Mouse (Mus musculus): ENCODE measurements around the gene Mrpl33. TPM values are rescaled to one million over a fixed set of nuclear protein-coding genes. Genes with fewer than 3 reads are reported as not detected.
A peak's percentile ranks its signal among the peaks of the same experiment; 100 is the strongest.

Gene Mrpl33
- polyA plus RNA-seq, 1 experiment, result 7.9 TPM

DNA sequence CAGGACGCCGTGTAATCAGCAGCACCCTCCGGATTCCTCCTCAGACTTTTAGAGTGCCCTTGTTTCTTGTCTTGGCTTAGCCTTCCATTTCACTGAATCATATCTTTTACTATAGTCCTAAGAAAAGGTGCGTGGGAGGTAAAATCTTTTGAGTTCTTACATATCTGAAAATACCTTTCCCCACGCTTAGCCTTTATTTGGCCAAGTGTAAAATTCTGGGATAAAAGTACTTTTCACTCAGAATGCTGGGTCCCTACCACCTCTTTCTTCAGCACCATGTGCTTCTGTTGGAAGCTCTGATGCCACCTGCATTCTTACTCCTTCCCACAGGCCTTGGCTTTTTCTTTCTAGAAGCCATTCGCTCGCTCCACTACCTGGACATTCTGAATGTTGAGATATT is 5.6 kb upstream of the Mrpl33 start:
- Histone ChIP-seq H3K4me1 (ENCODE audit: control insufficient read depth, insufficient read depth, insufficient read length, low read length) (no peaks in the 10 kb centered on the region), H3K27ac (ENCODE audit: insufficient read depth, low read depth, low read length) (no peak overlapping the region), H3K36me3 (ENCODE audit: control insufficient read depth, insufficient read depth, low read length) (no peaks in the 10 kb centered on the region), H3K4me3 (ENCODE audit: low read depth, low read length) (no peak overlapping the region), H3K27me3 (ENCODE audit: control insufficient read depth, insufficient read depth, low read length) (no peaks in the 10 kb centered on the region)
- TF ChIP-seq CTCF (IDR thresholded peaks at IDR 0.05; ENCODE audit: extremely low read depth, insufficient read length, insufficient replicate concordance, low read depth, low read length), result no peak
- TF ChIP-seq POLR2A (IDR thresholded peaks at IDR 0.05; ENCODE audit: low read depth, low read length), result no peak
- WGBS, result 91% methylated on average over 7 of the region's 7 CpGs

DNA sequence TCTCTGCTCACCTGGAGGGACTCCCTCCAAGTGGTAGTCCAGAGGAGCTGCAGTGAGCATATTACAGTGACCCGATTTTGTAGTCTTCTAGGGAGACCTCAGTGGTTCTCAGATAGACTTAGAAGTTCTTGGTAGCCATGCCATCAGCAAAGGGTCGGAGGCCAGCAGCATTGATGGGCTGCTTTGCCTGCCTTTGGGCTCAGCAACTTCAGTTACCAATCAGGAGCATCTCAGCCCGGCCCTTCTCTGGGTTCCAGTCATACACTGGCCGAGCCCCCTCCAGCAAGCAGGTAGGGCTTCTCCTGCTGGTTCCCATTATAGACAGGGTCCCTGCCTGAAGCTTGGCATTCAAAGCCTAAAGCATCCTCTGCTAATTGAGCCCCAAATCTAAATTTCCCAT is 867 bp upstream of the Mrpl33 start:
- 68% methylated on average over 4 of the region's 4 CpGs for WGBS
- Histone ChIP-seq H3K4me1 (ENCODE audit: control insufficient read depth, insufficient read depth, insufficient read length, low read length) (peaks cover 4% of the 10 kb centered on the region; the same call in 1 of the 2 replicates), H3K27ac (ENCODE audit: insufficient read depth, low read depth, low read length) (no peak overlapping the region), H3K27me3 (ENCODE audit: control insufficient read depth, insufficient read depth, low read length) (no peaks in the 10 kb centered on the region), H3K36me3 (ENCODE audit: control insufficient read depth, insufficient read depth, low read length) (no peaks in the 10 kb centered on the region), H3K4me3 (ENCODE audit: low read depth, low read length) (no peak overlapping the region)
- TF ChIP-seq CTCF (IDR thresholded peaks at IDR 0.05; ENCODE audit: extremely low read depth, insufficient read length, insufficient replicate concordance, low read depth, low read length), result no peak
- TF ChIP-seq POLR2A (IDR thresholded peaks at IDR 0.05; ENCODE audit: low read depth, low read length), result no peak

DNA sequence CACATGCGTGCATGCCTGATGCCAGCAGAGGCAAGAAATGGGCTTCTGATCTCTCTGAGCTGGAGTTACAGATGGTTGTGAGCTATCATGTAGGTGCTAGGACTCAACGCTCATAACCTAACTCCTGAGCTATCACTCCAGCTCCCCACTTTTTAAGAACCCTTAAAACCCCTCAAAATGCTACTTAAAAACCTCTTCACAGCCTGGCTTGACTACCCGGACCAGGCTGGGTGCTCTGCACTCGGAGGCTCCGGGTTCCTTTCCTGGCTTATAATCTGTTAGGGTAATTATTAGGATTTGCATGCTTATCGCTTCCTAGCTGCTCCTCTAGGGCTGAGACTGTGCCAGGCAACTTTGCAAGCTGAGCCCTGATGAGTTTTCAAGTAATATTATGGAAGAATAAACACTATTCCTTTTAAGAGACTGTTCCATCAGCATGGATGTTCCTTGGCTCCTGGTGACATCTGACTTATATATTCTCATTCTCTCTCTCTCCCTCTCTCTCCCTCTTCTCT is 752 bp downstream of the Mrpl33 start:
- H3K4me3 ChIP-seq (ENCODE audit: low read depth, low read length), result peak overlapping the region; percentile 62; the same call in 1 of the 2 replicates
- no peak for TF ChIP-seq CTCF (IDR thresholded peaks at IDR 0.05; ENCODE audit: extremely low read depth, insufficient read length, insufficient replicate concordance, low read depth, low read length)
- H3K27me3 ChIP-seq (ENCODE audit: control insufficient read depth, insufficient read depth, low read length), result no peaks in the 10 kb centered on the region
- peaks cover 6% of the 10 kb centered on the region; the same call in 1 of the 2 replicates for H3K4me1 ChIP-seq (ENCODE audit: control insufficient read depth, insufficient read depth, insufficient read length, low read length)
- H3K27ac ChIP-seq (ENCODE audit: insufficient read depth, low read depth, low read length), result peak overlapping the region; percentile 75
- H3K36me3 ChIP-seq (ENCODE audit: control insufficient read depth, insufficient read depth, low read length), result no peaks in the 10 kb centered on the region
- WGBS, result 17% methylated on average over 6 of the region's 6 CpGs

DNA sequence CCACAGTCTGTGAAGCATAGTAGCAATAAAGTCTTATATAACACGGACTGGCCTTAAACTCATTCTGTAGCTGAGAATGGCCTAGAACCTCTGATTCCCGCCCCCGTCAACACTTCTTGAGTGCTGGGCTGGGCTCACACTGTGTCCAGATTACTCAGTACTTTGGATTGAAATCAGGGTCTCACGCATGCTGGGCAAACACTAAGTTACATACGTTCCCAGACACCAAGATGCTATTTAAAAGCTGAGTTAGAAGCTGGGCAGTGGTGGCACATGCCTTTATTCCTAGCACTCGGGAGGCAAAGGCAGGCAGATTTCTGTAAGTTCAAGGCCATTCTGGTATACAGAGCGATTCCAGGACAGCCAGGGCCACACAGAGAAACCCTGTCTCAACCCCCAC is 1.4 kb downstream of the Mrpl33 start:
- Histone ChIP-seq H3K4me3 (ENCODE audit: low read depth, low read length) (no peak overlapping the region), H3K36me3 (ENCODE audit: control insufficient read depth, insufficient read depth, low read length) (no peaks in the 10 kb centered on the region), H3K27me3 (ENCODE audit: control insufficient read depth, insufficient read depth, low read length) (no peaks in the 10 kb centered on the region), H3K27ac (ENCODE audit: insufficient read depth, low read depth, low read length) (peak overlapping the region; percentile 75; the same call in 1 of the 2 replicates), H3K4me1 (ENCODE audit: control insufficient read depth, insufficient read depth, insufficient read length, low read length) (peaks cover 6% of the 10 kb centered on the region; the same call in 1 of the 2 replicates)
- TF ChIP-seq POLR2A (IDR thresholded peaks at IDR 0.05; ENCODE audit: low read depth, low read length) (no peak), CTCF (IDR thresholded peaks at IDR 0.05; ENCODE audit: extremely low read depth, insufficient read length, insufficient replicate concordance, low read depth, low read length) (no peak)
- 51% methylated on average over 7 of the region's 7 CpGs for WGBS

DNA sequence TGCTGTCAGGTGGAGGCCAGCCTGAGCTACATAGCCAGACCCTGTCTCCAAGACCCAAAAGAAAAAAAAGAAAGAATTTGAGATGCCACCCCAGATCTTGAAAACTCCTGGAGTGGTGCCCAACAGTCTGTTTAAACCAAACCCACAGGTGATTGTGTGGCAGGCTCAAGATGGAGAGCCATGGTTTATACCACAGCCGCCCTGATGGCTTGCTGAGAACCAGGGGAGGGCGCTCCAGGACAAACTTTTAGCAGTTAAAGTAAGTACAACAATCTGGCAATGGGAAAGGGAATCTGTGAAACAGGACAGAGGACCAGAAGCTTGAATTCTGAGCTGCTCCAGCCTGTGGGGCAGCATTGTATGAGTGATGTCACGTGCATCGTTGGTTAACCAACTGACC is 1.8 kb downstream of the Mrpl33 start:
- TF ChIP-seq POLR2A (IDR thresholded peaks at IDR 0.05; ENCODE audit: low read depth, low read length) (no peak), CTCF (IDR thresholded peaks at IDR 0.05; ENCODE audit: extremely low read depth, insufficient read length, insufficient replicate concordance, low read depth, low read length) (peak; percentile 56; the same call in 1 of the 2 replicates)
- 78% methylated on average over 4 of the region's 4 CpGs for WGBS
- H3K4me3 ChIP-seq (ENCODE audit: low read depth, low read length), result no peak overlapping the region
- H3K27ac ChIP-seq (ENCODE audit: insufficient read depth, low read depth, low read length), result no peak overlapping the region
- H3K4me1 ChIP-seq (ENCODE audit: control insufficient read depth, insufficient read depth, insufficient read length, low read length), result peaks cover 6% of the 10 kb centered on the region; the same call in 1 of the 2 replicates
- H3K27me3 ChIP-seq (ENCODE audit: control insufficient read depth, insufficient read depth, low read length), result no peaks in the 10 kb centered on the region
- H3K36me3 ChIP-seq (ENCODE audit: control insufficient read depth, insufficient read depth, low read length), result no peaks in the 10 kb centered on the region

DNA sequence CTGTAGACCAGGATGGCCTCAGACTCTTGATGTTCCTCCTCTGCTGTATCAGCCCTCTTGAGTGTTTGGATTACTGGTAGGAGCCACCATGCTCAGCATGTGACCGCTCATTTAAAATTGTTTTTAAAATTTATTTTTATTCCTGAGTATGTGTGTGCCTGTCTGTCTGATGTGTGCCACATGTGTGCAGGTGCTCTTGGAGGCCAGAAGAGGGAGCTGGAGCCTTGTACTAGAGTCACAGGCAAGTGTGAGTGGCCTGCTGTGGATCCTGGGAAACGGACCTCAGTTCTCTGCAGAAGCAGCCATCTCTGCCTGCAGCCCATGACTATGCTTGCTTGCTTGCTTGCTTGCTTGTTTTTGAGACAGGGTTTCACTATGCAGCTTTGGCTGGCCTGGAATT is 2.4 kb downstream of the Mrpl33 start:
- H3K36me3 ChIP-seq (ENCODE audit: control insufficient read depth, insufficient read depth, low read length), result no peaks in the 10 kb centered on the region
- no peaks in the 10 kb centered on the region for H3K27me3 ChIP-seq (ENCODE audit: control insufficient read depth, insufficient read depth, low read length)
- TF ChIP-seq CTCF (IDR thresholded peaks at IDR 0.05; ENCODE audit: extremely low read depth, insufficient read length, insufficient replicate concordance, low read depth, low read length), result peak; percentile 22; the same call in 1 of the 2 replicates
- no peak for TF ChIP-seq POLR2A (IDR thresholded peaks at IDR 0.05; ENCODE audit: low read depth, low read length)
- H3K27ac ChIP-seq (ENCODE audit: insufficient read depth, low read depth, low read length), result no peak overlapping the region
- 79% methylated on average over 2 of the region's 2 CpGs for WGBS
- peaks cover 6% of the 10 kb centered on the region; the same call in 1 of the 2 replicates for H3K4me1 ChIP-seq (ENCODE audit: control insufficient read depth, insufficient read depth, insufficient read length, low read length)
- no peak overlapping the region for H3K4me3 ChIP-seq (ENCODE audit: low read depth, low read length)

DNA sequence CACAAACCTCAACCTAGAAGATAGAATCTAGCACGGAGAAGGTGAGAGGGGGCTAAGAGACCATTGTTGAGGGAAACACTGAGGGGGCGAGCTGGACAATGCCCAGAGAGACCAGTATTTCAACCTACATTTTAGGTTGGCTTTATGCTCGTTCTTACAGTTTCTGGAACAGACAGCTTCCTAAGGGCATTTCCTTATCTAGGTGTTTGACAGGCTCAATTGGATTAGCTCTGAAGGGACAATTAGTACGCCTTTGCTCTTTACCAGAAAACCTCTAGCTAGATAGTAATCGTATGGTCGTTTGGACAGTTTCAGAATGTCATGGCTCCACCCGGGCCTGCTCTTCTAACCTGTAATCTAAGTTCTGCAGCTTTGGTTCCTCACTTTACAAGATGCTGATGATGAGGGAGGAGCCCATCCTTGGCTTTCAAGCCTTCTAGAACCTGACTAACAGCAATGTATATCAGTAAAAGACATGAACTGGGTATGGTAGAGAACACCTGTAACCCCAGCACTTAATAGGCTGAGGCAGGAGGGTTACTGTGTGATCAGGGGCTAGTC is 4.5 kb downstream of the Mrpl33 start:
- WGBS, result 84% methylated on average over 7 of the region's 7 CpGs

More for the DNA sequence above, 4.5 kb downstream of the Mrpl33 start:
- no peaks in the 10 kb centered on the region for H3K27me3 ChIP-seq (ENCODE audit: control insufficient read depth, insufficient read depth, low read length)
- peaks cover 6% of the 10 kb centered on the region; the same call in 1 of the 2 replicates for H3K4me1 ChIP-seq (ENCODE audit: control insufficient read depth, insufficient read depth, insufficient read length, low read length)
- H3K27ac ChIP-seq (ENCODE audit: insufficient read depth, low read depth, low read length), result no peak overlapping the region
- no peaks in the 10 kb centered on the region for H3K36me3 ChIP-seq (ENCODE audit: control insufficient read depth, insufficient read depth, low read length)
- no peak overlapping the region for H3K4me3 ChIP-seq (ENCODE audit: low read depth, low read length)
- TF ChIP-seq CTCF (IDR thresholded peaks at IDR 0.05; ENCODE audit: extremely low read depth, insufficient read length, insufficient replicate concordance, low read depth, low read length) (no peak), POLR2A (IDR thresholded peaks at IDR 0.05; ENCODE audit: low read depth, low read length) (no peak)
